Mouse (Mus musculus): ENCODE data around the gene Tbc1d4. TPM values are rescaled to one million over a fixed set of nuclear protein-coding genes. Genes with fewer than 3 reads are reported as not detected.

The Tbc1d4 gene
- polyA plus RNA-seq, 1 experiment from 2014 or later: 8.7 TPM

DNA sequence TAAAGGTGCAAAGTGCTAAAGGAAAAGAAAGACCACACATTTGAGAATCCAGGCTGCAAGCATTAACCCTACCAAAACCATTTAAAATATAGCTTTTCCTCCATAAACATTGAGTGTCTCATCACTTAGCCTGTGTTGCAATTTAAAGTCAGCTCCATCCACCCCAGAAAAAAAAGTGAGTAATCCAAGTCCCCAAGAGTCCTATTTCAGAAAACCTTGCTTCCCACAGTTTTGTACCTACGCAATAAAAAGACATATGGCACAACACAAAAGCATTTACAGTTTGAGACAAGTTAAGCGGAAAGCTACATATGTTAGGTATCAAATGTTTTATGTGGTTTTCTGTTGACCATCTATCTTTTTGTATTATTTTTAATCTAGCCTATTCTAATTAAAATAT is 42.3 kb downstream of the Tbc1d4 start:
- ATAC-seq (ENCODE audit: insufficient number of reproducible peaks, insufficient read depth, low FRiP score, low read depth): no peak
- Histone ChIP-seq H3K4me1 (ENCODE audit: control insufficient read depth, insufficient read depth, low read length) (no peaks in the 10 kb centered on the region), H3K9ac (replicated peaks; ENCODE audit: low read depth, low read length) (no peak overlapping the region), H3K4me3 (ENCODE audit: low read depth, low read length) (no peak overlapping the region), H3K4me2 (replicated peaks; ENCODE audit: low read depth, low read length) (no peak overlapping the region), H3K36me3 (ENCODE audit: control insufficient read depth, insufficient read depth, low read length) (no peaks in the 10 kb centered on the region), H3K27me3 (ENCODE audit: control insufficient read depth, insufficient read depth, low read length) (no peaks in the 10 kb centered on the region), H3K27ac (ENCODE audit: low read length) (no peak overlapping the region), H3K9me3 (ENCODE audit: control insufficient read depth, low read depth, low read length) (no peaks in the 10 kb centered on the region)
- 90% methylated on average over 2 of the region's 2 CpGs for WGBS

GRCm38 (mm10) chr14:101565661-101566060 is 43.3 kb downstream of the Tbc1d4 start:
- no peaks in the 10 kb centered on the region for H3K27me3 ChIP-seq (ENCODE audit: control insufficient read depth, insufficient read depth, low read length)
- no peak overlapping the region for H3K4me3 ChIP-seq (ENCODE audit: low read depth, low read length)
- H3K9me3 ChIP-seq (ENCODE audit: control insufficient read depth, low read depth, low read length): no peaks in the 10 kb centered on the region
- whole genome bisulfite sequencing: 66% methylated on average over 3 of the region's 3 CpGs
- no peak overlapping the region for H3K4me2 ChIP-seq (replicated peaks; ENCODE audit: low read depth, low read length)
- no peak overlapping the region for H3K27ac ChIP-seq (ENCODE audit: low read length)
- H3K4me1 ChIP-seq (ENCODE audit: control insufficient read depth, insufficient read depth, low read length): no peaks in the 10 kb centered on the region
- H3K36me3 ChIP-seq (ENCODE audit: control insufficient read depth, insufficient read depth, low read length): no peaks in the 10 kb centered on the region
- H3K9ac ChIP-seq (replicated peaks; ENCODE audit: low read depth, low read length): no peak overlapping the region
- ATAC-seq (ENCODE audit: insufficient number of reproducible peaks, insufficient read depth, low FRiP score, low read depth): no peak

GRCm38 (mm10) chr14:101561251-101561701 is 47.7 kb downstream of the Tbc1d4 start:
- Histone ChIP-seq H3K4me3 (ENCODE audit: low read depth, low read length) (no peak overlapping the region), H3K27ac (ENCODE audit: low read length) (no peak overlapping the region), H3K36me3 (ENCODE audit: control insufficient read depth, insufficient read depth, low read length) (no peaks in the 10 kb centered on the region), H3K4me2 (replicated peaks; ENCODE audit: low read depth, low read length) (no peak overlapping the region), H3K4me1 (ENCODE audit: control insufficient read depth, insufficient read depth, low read length) (no peaks in the 10 kb centered on the region), H3K27me3 (ENCODE audit: control insufficient read depth, insufficient read depth, low read length) (no peaks in the 10 kb centered on the region), H3K9ac (replicated peaks; ENCODE audit: low read depth, low read length) (no peak overlapping the region), H3K9me3 (ENCODE audit: control insufficient read depth, low read depth, low read length) (no peaks in the 10 kb centered on the region)
- WGBS: 73% methylated on average over 12 of the region's 12 CpGs
- no peak for ATAC-seq (ENCODE audit: insufficient number of reproducible peaks, insufficient read depth, low FRiP score, low read depth)

GRCm38 (mm10) chr14:101559446-101559845 is 49.5 kb downstream of the Tbc1d4 start:
- Histone ChIP-seq H3K4me2 (replicated peaks; ENCODE audit: low read depth, low read length) (no peak overlapping the region), H3K36me3 (ENCODE audit: control insufficient read depth, insufficient read depth, low read length) (no peaks in the 10 kb centered on the region), H3K27ac (ENCODE audit: low read length) (no peak overlapping the region), H3K9ac (replicated peaks; ENCODE audit: low read depth, low read length) (no peak overlapping the region), H3K27me3 (ENCODE audit: control insufficient read depth, insufficient read depth, low read length) (no peaks in the 10 kb centered on the region), H3K4me3 (ENCODE audit: low read depth, low read length) (no peak overlapping the region), H3K9me3 (ENCODE audit: control insufficient read depth, low read depth, low read length) (no peaks in the 10 kb centered on the region), H3K4me1 (ENCODE audit: control insufficient read depth, insufficient read depth, low read length) (no peaks in the 10 kb centered on the region)
- ATAC-seq (ENCODE audit: insufficient number of reproducible peaks, insufficient read depth, low FRiP score, low read depth): no peak
- WGBS: 77% methylated on average over 3 of the region's 3 CpGs

DNA sequence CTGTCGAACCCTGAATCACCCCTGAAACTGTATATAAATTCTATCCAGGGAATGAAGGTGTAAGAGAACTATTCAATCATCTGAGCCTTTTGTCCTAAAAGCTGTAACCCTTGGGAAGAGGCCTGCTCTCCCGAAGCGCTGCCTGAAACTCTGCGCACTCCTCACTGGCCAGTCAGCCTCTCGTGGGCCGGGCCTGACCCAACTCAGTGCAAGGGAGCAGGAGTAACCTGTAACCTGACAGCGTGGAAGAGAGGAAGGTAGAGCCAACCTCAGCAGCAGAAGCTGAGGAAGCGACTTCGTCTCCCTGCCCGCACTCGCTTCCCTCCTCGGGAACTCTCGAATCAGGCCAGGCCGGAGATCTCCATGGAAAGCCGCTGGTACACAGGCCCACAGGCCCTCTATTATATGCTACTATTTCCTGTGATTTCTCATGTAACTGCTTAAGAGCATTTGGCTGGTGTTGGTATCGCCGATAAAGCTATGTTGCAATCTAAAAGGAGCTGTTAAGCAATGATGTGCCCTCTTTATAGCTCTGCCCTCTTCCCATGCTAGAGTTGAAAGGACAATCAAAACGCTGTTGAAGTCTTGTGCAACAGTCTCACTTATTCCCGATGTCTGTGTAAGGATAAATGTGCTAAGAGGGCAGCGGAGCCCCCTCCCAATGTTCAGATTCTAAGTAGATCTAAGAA is 60.0 kb downstream of the Tbc1d4 start:
- ATAC-seq (ENCODE audit: insufficient number of reproducible peaks, insufficient read depth, low FRiP score, low read depth): no peak
- no peaks in the 10 kb centered on the region for H3K27me3 ChIP-seq (ENCODE audit: control insufficient read depth, insufficient read depth, low read length)
- no peaks in the 10 kb centered on the region for H3K36me3 ChIP-seq (ENCODE audit: control insufficient read depth, insufficient read depth, low read length)
- H3K27ac ChIP-seq (ENCODE audit: low read length): no peak overlapping the region
- H3K4me1 ChIP-seq (ENCODE audit: control insufficient read depth, insufficient read depth, low read length): no peaks in the 10 kb centered on the region
- no peaks in the 10 kb centered on the region for H3K9me3 ChIP-seq (ENCODE audit: control insufficient read depth, low read depth, low read length)
- no peak overlapping the region for H3K4me3 ChIP-seq (ENCODE audit: low read depth, low read length)
- no peak overlapping the region for H3K4me2 ChIP-seq (replicated peaks; ENCODE audit: low read depth, low read length)
- no peak overlapping the region for H3K9ac ChIP-seq (replicated peaks; ENCODE audit: low read depth, low read length)
- 83% methylated on average over 20 of the region's 20 CpGs for WGBS

GRCm38 (mm10) chr14:101541863-101542262 is 67.1 kb downstream of the Tbc1d4 start:
- no peak for ATAC-seq (ENCODE audit: insufficient number of reproducible peaks, insufficient read depth, low FRiP score, low read depth)
- 56% methylated on average over 9 of the region's 9 CpGs for WGBS
- no peaks in the 10 kb centered on the region for H3K9me3 ChIP-seq (ENCODE audit: control insufficient read depth, low read depth, low read length)
- H3K27me3 ChIP-seq (ENCODE audit: control insufficient read depth, insufficient read depth, low read length): no peaks in the 10 kb centered on the region
- H3K4me2 ChIP-seq (replicated peaks; ENCODE audit: low read depth, low read length): no peak overlapping the region
- H3K4me1 ChIP-seq (ENCODE audit: control insufficient read depth, insufficient read depth, low read length): no peaks in the 10 kb centered on the region
- no peaks in the 10 kb centered on the region for H3K36me3 ChIP-seq (ENCODE audit: control insufficient read depth, insufficient read depth, low read length)
- H3K9ac ChIP-seq (replicated peaks; ENCODE audit: low read depth, low read length): no peak overlapping the region
- no peak overlapping the region for H3K27ac ChIP-seq (ENCODE audit: low read length)
- no peak overlapping the region for H3K4me3 ChIP-seq (ENCODE audit: low read depth, low read length)

DNA sequence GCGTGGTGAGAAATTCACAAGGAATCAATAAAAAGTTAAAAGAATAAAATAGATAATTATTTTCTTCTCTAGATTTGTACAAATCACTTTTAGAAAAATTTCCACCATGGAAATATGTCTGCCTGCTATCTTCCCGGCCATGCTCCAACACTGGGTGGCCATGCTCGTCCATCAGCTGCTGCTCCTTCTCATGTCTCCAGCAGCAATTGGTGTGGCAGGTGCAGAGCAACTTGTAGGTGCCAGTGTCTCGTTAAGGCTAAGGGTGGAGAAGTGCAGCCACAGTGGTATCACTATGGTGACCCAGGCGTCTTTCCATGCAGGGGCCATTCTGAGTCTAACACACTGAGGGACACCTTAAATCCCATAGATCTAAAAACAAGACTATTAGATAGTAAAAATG is 67.8 kb downstream of the Tbc1d4 start:
- H3K4me1 ChIP-seq (ENCODE audit: control insufficient read depth, insufficient read depth, low read length): no peaks in the 10 kb centered on the region
- no peak for ATAC-seq (ENCODE audit: insufficient number of reproducible peaks, insufficient read depth, low FRiP score, low read depth)
- H3K9ac ChIP-seq (replicated peaks; ENCODE audit: low read depth, low read length): no peak overlapping the region

GRCm38 (mm10) chr14:101540466-101540865 is 68.5 kb downstream of the Tbc1d4 start:
- H3K4me2 ChIP-seq (replicated peaks; ENCODE audit: low read depth, low read length): no peak overlapping the region

More for the DNA sequence above, 67.8 kb downstream of the Tbc1d4 start:
- Histone ChIP-seq H3K27me3 (ENCODE audit: control insufficient read depth, insufficient read depth, low read length) (no peaks in the 10 kb centered on the region), H3K4me2 (replicated peaks; ENCODE audit: low read depth, low read length) (no peak overlapping the region), H3K36me3 (ENCODE audit: control insufficient read depth, insufficient read depth, low read length) (no peaks in the 10 kb centered on the region), H3K9me3 (ENCODE audit: control insufficient read depth, low read depth, low read length) (no peaks in the 10 kb centered on the region), H3K4me3 (ENCODE audit: low read depth, low read length) (no peak overlapping the region), H3K27ac (ENCODE audit: low read length) (no peak overlapping the region)
- 87% methylated on average over 5 of the region's 5 CpGs for WGBS

GRCm38 (mm10) chr14:101537906-101538305 is 71.1 kb downstream of the Tbc1d4 start:
- H3K27ac ChIP-seq (ENCODE audit: low read length): no peak overlapping the region
- no peak for ATAC-seq (ENCODE audit: insufficient number of reproducible peaks, insufficient read depth, low FRiP score, low read depth)

More at GRCm38 (mm10) chr14:101540466-101540865, 68.5 kb downstream of the Tbc1d4 start:
- Histone ChIP-seq H3K4me3 (ENCODE audit: low read depth, low read length) (no peak overlapping the region), H3K27ac (ENCODE audit: low read length) (no peak overlapping the region), H3K9ac (replicated peaks; ENCODE audit: low read depth, low read length) (no peak overlapping the region), H3K4me1 (ENCODE audit: control insufficient read depth, insufficient read depth, low read length) (no peaks in the 10 kb centered on the region), H3K36me3 (ENCODE audit: control insufficient read depth, insufficient read depth, low read length) (no peaks in the 10 kb centered on the region), H3K9me3 (ENCODE audit: control insufficient read depth, low read depth, low read length) (no peaks in the 10 kb centered on the region), H3K27me3 (ENCODE audit: control insufficient read depth, insufficient read depth, low read length) (no peaks in the 10 kb centered on the region)
- 93% methylated on average over 3 of the region's 3 CpGs for WGBS
- no peak for ATAC-seq (ENCODE audit: insufficient number of reproducible peaks, insufficient read depth, low FRiP score, low read depth)

More at GRCm38 (mm10) chr14:101537906-101538305, 71.1 kb downstream of the Tbc1d4 start:
- Histone ChIP-seq H3K36me3 (ENCODE audit: control insufficient read depth, insufficient read depth, low read length) (no peaks in the 10 kb centered on the region), H3K4me1 (ENCODE audit: control insufficient read depth, insufficient read depth, low read length) (no peaks in the 10 kb centered on the region), H3K4me3 (ENCODE audit: low read depth, low read length) (no peak overlapping the region), H3K4me2 (replicated peaks; ENCODE audit: low read depth, low read length) (no peak overlapping the region), H3K27me3 (ENCODE audit: control insufficient read depth, insufficient read depth, low read length) (no peaks in the 10 kb centered on the region), H3K9me3 (ENCODE audit: control insufficient read depth, low read depth, low read length) (no peaks in the 10 kb centered on the region), H3K9ac (replicated peaks; ENCODE audit: low read depth, low read length) (no peak overlapping the region)
- 59% methylated on average over 2 of the region's 2 CpGs for WGBS
